Mouse (Mus musculus): ENCODE measurements around the gene Ltbp3.

The Ltbp3 gene

GRCm38 (mm10) chr19:5724549-5724941 lies 16.2 kb upstream of the Ltbp3 start:
- DNase-seq: no peak

- no peak for DNase-seq
These were observed 15.5 kb upstream of the Ltbp3 start for GRCm38 (mm10) chr19:5725029-5725707.

GRCm38 (mm10) chr19:5725767-5726515 lies 14.8 kb upstream of the Ltbp3 start, which contains the start of gene Ehbp1l1:
Ehbp1l1 (minus strand) TSS chr19:5726317.
- no peak for DNase-seq

GRCm38 (mm10) chr19:5726961-5727578 lies 13.6 kb upstream of the Ltbp3 start:
- no peak for DNase-seq

- DNase-seq: peak; percentile 86 to 89
These were observed 13.0 kb upstream of the Ltbp3 start for GRCm38 (mm10) chr19:5727701-5728100.

- peak; percentile 53 to 68 for DNase-seq
These were observed 11.9 kb upstream of the Ltbp3 start for GRCm38 (mm10) chr19:5728631-5729443.

GRCm38 (mm10) chr19:5729444-5729815 lies 11.3 kb upstream of the Ltbp3 start, which contains the start of gene Fam89b:
Fam89b (minus strand) TSS chr19:5729653.
- peak; percentile 85 to 90 for DNase-seq

- peak; percentile 62 to 69 for DNase-seq
These were observed 10.2 kb upstream of the Ltbp3 start for GRCm38 (mm10) chr19:5730314-5731186.

- DNase-seq: peak; percentile 93 to 95
These were observed 9.3 kb upstream of the Ltbp3 start for GRCm38 (mm10) chr19:5731264-5731978.

GRCm38 (mm10) chr19:5734325-5734724 lies 6.4 kb upstream of the Ltbp3 start:
- no peak for DNase-seq

- DNase-seq: no peak
These were observed 1.3 kb upstream of the Ltbp3 start for GRCm38 (mm10) chr19:5739446-5739845.

- peak; percentile 75 to 85 for DNase-seq
These were observed 1.0 kb downstream of the Ltbp3 start for GRCm38 (mm10) chr19:5741641-5742240.

- no peak for DNase-seq
These were observed 1.5 kb downstream of the Ltbp3 start for GRCm38 (mm10) chr19:5742241-5742641.

GRCm38 (mm10) chr19:5743576-5743975 lies 2.9 kb downstream of the Ltbp3 start:
- DNase-seq: peak; percentile 62 to 64

GRCm38 (mm10) chr19:5745756-5746710 lies 5.3 kb downstream of the Ltbp3 start:
- DNase-seq: no peak

- DNase-seq: no peak
These were observed 6.2 kb downstream of the Ltbp3 start for GRCm38 (mm10) chr19:5746907-5747363.

GRCm38 (mm10) chr19:5749476-5749875 lies 8.8 kb downstream of the Ltbp3 start:
- no peak for DNase-seq

GRCm38 (mm10) chr19:5750951-5751350 lies 10.2 kb downstream of the Ltbp3 start:
- DNase-seq: no peak

GRCm38 (mm10) chr19:5751742-5752141 lies 11.0 kb downstream of the Ltbp3 start:
- no peak for DNase-seq
